Mouse (Mus musculus) liver, embryonic 13.5 days (tissue): Measurements from ENCODE around the gene Ppp4r3a. TPM values are rescaled to one million over a fixed set of nuclear protein-coding genes. Genes with fewer than 3 reads are reported as not detected.

Experiments
- ATAC-seq: fragments of 200-750 bp; cut with Nextera tagmentation; 2 replicates; pipeline ENCODE4 v1.8.0; 2017; ENCODE audit warnings: low read depth, mild to moderate bottlenecking, moderate number of reproducible peaks, moderate library complexity
- DNase-seq: peaks from one replicate; pipeline ENCODE4 v3.0.0; 2022
- H3K27ac ChIP-seq: fragments of 300-500 bp; sonication (generic); 2 replicates; pipeline ENCODE4 v1.5.1; 2015; ENCODE audit warnings: moderate library complexity, mild to moderate bottlenecking, inconsistent platforms
- H3K27me3 ChIP-seq: fragments of 300-500 bp; sonication (generic); 2 replicates; pipeline ENCODE4 v1.6.1; 2015; ENCODE audit warnings: mild to moderate bottlenecking, inconsistent platforms
- H3K36me3 ChIP-seq: fragments of 300-500 bp; sonication (generic); 2 replicates; pipeline ENCODE4 v1.6.1; 2015; ENCODE audit warnings: mild to moderate bottlenecking, inconsistent platforms
- H3K4me1 ChIP-seq: fragments of 300-500 bp; sonication (generic); replicated peaks from 2 replicates; pipeline ENCODE4 v1.6.1; 2015; ENCODE audit warnings: inconsistent platforms
- H3K4me2 ChIP-seq: fragments of 300-500 bp; sonication (generic); 2 replicates; pipeline ENCODE4 v1.6.1; 2015; ENCODE audit warnings: inconsistent platforms, mild to moderate bottlenecking, moderate library complexity
- H3K4me3 ChIP-seq: fragments of 300-500 bp; sonication (generic); replicated peaks from 2 replicates; pipeline ENCODE4 v1.5.1; 2015; ENCODE audit warnings: mild to moderate bottlenecking, inconsistent platforms
- H3K9ac ChIP-seq: fragments of 300-500 bp; sonication (generic); 2 replicates; pipeline ENCODE4 v1.6.1; 2015; ENCODE audit warnings: mild to moderate bottlenecking, inconsistent platforms
- H3K9me3 ChIP-seq: fragments of 300-500 bp; sonication (generic); replicated peaks from 2 replicates; pipeline ENCODE4 v1.6.1; 2016; ENCODE audit warnings: inconsistent platforms
- WGBS: fragments of 180-500 bp; shearing (Covaris S2); methylation state at CpG from one replicate; pipeline ENCODE4 v1.1.7; 2015; ENCODE audit not compliant: insufficient replicate concordance; 5-methylcytosine and 5-hydroxymethylcytosine counted together
- polyA plus RNA-seq: library from polyadenylated mRNA; unstranded; fragments of >200 nt; fragmentation: Nextera tagmentation; extraction: Ambion mirVana; gene quantifications from 2 replicates; pipeline ENCODE4 v1.2.1, GENCODE M21; 2015

Ppp4r3a gene
- polyA plus RNA-seq, 1 experiment from 2014 or later: 19.1 TPM

GRCm38 (mm10) chr12:100997830-100998563 is 85.5 kb downstream of the Ppp4r3a start:
- H3K36me3 ChIP-seq: no peaks in the 10 kb centered on the region
- H3K27ac ChIP-seq: peak overlapping the region; percentile 92
- no peaks in the 10 kb centered on the region for H3K27me3 ChIP-seq
- H3K9me3 ChIP-seq: no peaks in the 10 kb centered on the region
- ATAC-seq (no peak), DNase-seq (no peak)
- peak overlapping the region; percentile 49 for H3K9ac ChIP-seq
- no peak overlapping the region for H3K4me3 ChIP-seq
- WGBS: 35% methylated on average over 10 of the region's 10 CpGs
- peaks cover 86% of the 10 kb centered on the region for H3K4me1 ChIP-seq
- H3K4me2 ChIP-seq: peak overlapping the region; percentile 49

GRCm38 (mm10) chr12:100996378-100996898 is 87.1 kb downstream of the Ppp4r3a start:
- peak; percentile 55 for ATAC-seq

GRCm38 (mm10) chr12:100995607-100996377 is 87.7 kb downstream of the Ppp4r3a start:
- ATAC-seq (no peak), DNase-seq (no peak)
- no peaks in the 10 kb centered on the region for H3K27me3 ChIP-seq
- H3K4me3 ChIP-seq: no peak overlapping the region
- peaks cover 69% of the 10 kb centered on the region for H3K4me1 ChIP-seq
- peak overlapping the region; percentile 6; the same call in 1 of the 2 replicates for H3K27ac ChIP-seq
- H3K36me3 ChIP-seq: no peaks in the 10 kb centered on the region
- H3K9me3 ChIP-seq: no peaks in the 10 kb centered on the region
- 0 out of 2 replicates have a peak overlapping the region, but pooled peaks have one; percentile 8 for H3K9ac ChIP-seq
- 77% methylated on average over 16 of the region's 16 CpGs for WGBS
- 0 out of 2 replicates have a peak overlapping the region, but pooled peaks have one; percentile 12 for H3K4me2 ChIP-seq

More at GRCm38 (mm10) chr12:100996378-100996898, 87.1 kb downstream of the Ppp4r3a start:
- H3K9ac ChIP-seq: peak overlapping the region; percentile 8; the same call in 1 of the 2 replicates
- H3K27me3 ChIP-seq: no peaks in the 10 kb centered on the region
- 56% methylated on average over 5 of the region's 5 CpGs for WGBS
- H3K9me3 ChIP-seq: no peaks in the 10 kb centered on the region
- DNase-seq: no peak
- 0 out of 2 replicates have a peak overlapping the region, but pooled peaks have one; percentile 12 for H3K4me2 ChIP-seq
- H3K27ac ChIP-seq: peak overlapping the region; percentile 6
- H3K4me1 ChIP-seq: peaks cover 71% of the 10 kb centered on the region
- no peak overlapping the region for H3K4me3 ChIP-seq
- no peaks in the 10 kb centered on the region for H3K36me3 ChIP-seq

GRCm38 (mm10) chr12:100994140-100995015 is 89.1 kb downstream of the Ppp4r3a start:
- Histone ChIP-seq H3K36me3 (no peaks in the 10 kb centered on the region), H3K4me3 (no peak overlapping the region), H3K27me3 (no peaks in the 10 kb centered on the region), H3K27ac (no peak overlapping the region), H3K9me3 (no peaks in the 10 kb centered on the region), H3K9ac (0 out of 2 replicates have a peak overlapping the region, but pooled peaks have one; percentile 8), H3K4me2 (no peak overlapping the region), H3K4me1 (peaks cover 66% of the 10 kb centered on the region)
- DNase-seq (no peak), ATAC-seq (no peak)
- WGBS: 68% methylated on average over 3 of the region's 3 CpGs

- no peak for DNase-seq
- Histone ChIP-seq H3K27ac (no peak overlapping the region), H3K9ac (no peak overlapping the region), H3K4me3 (no peak overlapping the region), H3K4me1 (peaks cover 53% of the 10 kb centered on the region), H3K27me3 (no peaks in the 10 kb centered on the region), H3K4me2 (no peak overlapping the region), H3K9me3 (no peaks in the 10 kb centered on the region), H3K36me3 (no peaks in the 10 kb centered on the region)
- no peak for ATAC-seq
- 73% methylated on average over 3 of the region's 3 CpGs for WGBS
Observed at GRCm38 (mm10) chr12:100993146-100993545, 90.4 kb downstream of the Ppp4r3a start.

GRCm38 (mm10) chr12:100992505-100992904 is 91.0 kb downstream of the Ppp4r3a start:
- DNase-seq (no peak), ATAC-seq (no peak)
- Histone ChIP-seq H3K9me3 (no peaks in the 10 kb centered on the region), H3K4me2 (no peak overlapping the region), H3K4me1 (peaks cover 47% of the 10 kb centered on the region), H3K36me3 (no peaks in the 10 kb centered on the region), H3K27ac (no peak overlapping the region), H3K4me3 (no peak overlapping the region), H3K27me3 (no peaks in the 10 kb centered on the region), H3K9ac (no peak overlapping the region)
- WGBS: 77% methylated on average over 7 of the region's 7 CpGs

GRCm38 (mm10) chr12:100991119-100991518 is 92.4 kb downstream of the Ppp4r3a start:
- Histone ChIP-seq H3K4me3 (no peak overlapping the region), H3K36me3 (no peaks in the 10 kb centered on the region), H3K27me3 (no peaks in the 10 kb centered on the region), H3K9me3 (no peaks in the 10 kb centered on the region), H3K27ac (no peak overlapping the region), H3K4me2 (no peak overlapping the region), H3K9ac (no peak overlapping the region), H3K4me1 (peaks cover 38% of the 10 kb centered on the region)
- 60% methylated on average over 3 of the region's 3 CpGs for WGBS
- DNase-seq (no peak), ATAC-seq (no peak)

- Histone ChIP-seq H3K4me1 (peaks cover 32% of the 10 kb centered on the region), H3K4me3 (no peak overlapping the region), H3K27me3 (no peaks in the 10 kb centered on the region), H3K9ac (no peak overlapping the region), H3K27ac (no peak overlapping the region), H3K9me3 (no peaks in the 10 kb centered on the region), H3K4me2 (no peak overlapping the region), H3K36me3 (no peaks in the 10 kb centered on the region)
- DNase-seq (no peak), ATAC-seq (no peak)
- 73% methylated on average over 12 of the region's 12 CpGs for WGBS
Observed at GRCm38 (mm10) chr12:100990291-100990690, 93.2 kb downstream of the Ppp4r3a start.

- no peak overlapping the region for H3K4me2 ChIP-seq
- WGBS: 69% methylated on average over 4 of the region's 4 CpGs
- no peak overlapping the region for H3K27ac ChIP-seq
- H3K4me1 ChIP-seq: peaks cover 32% of the 10 kb centered on the region
- no peaks in the 10 kb centered on the region for H3K9me3 ChIP-seq
- H3K4me3 ChIP-seq: no peak overlapping the region
- DNase-seq (no peak), ATAC-seq (no peak)
- H3K9ac ChIP-seq: no peak overlapping the region
- no peaks in the 10 kb centered on the region for H3K36me3 ChIP-seq
- no peaks in the 10 kb centered on the region for H3K27me3 ChIP-seq
Observed at GRCm38 (mm10) chr12:100989780-100990288, 93.7 kb downstream of the Ppp4r3a start.
